Mouse (Mus musculus): Measurements from ENCODE around the gene Tspan11.

DNA sequence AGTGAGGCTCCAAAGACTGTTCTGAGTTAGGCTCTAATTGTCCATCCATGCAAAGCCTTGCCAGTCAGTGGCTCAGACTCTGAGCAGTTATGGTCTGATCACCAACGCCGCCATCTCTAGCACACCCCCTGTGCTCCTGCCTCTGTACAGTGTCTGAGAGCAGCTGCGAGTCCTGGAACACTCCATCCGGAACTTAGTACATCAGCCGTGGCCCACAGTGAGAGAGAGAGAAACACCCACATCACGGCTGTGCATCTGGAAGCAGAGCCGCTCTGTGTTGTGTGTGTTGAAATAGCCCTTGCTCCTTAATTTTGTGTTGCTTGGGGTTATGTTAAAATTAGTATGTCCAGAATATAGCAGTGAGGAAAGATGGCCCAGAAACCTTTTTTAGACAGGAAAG is 47.2 kb upstream of the Tspan11 start:
- TF ChIP-seq CTCF (IDR thresholded peaks at IDR 0.05; ENCODE audit: borderline replicate concordance, control insufficient read depth, extremely low read depth, insufficient read depth, low read length, poor library complexity): no peak
- TF ChIP-seq POLR2A (IDR thresholded peaks at IDR 0.05; ENCODE audit: control insufficient read depth, extremely low read depth, insufficient read depth, low read length, poor library complexity): no peak

All from thymus, adult 2 months (tissue).